Mouse (Mus musculus): ENCODE results near the gene Gk5. TPM values are rescaled to one million over a fixed set of nuclear protein-coding genes. Genes with fewer than 3 reads are reported as not detected.

Gk5 gene
- polyA plus RNA-seq, 1 experiment = 5.7 TPM

DNA sequence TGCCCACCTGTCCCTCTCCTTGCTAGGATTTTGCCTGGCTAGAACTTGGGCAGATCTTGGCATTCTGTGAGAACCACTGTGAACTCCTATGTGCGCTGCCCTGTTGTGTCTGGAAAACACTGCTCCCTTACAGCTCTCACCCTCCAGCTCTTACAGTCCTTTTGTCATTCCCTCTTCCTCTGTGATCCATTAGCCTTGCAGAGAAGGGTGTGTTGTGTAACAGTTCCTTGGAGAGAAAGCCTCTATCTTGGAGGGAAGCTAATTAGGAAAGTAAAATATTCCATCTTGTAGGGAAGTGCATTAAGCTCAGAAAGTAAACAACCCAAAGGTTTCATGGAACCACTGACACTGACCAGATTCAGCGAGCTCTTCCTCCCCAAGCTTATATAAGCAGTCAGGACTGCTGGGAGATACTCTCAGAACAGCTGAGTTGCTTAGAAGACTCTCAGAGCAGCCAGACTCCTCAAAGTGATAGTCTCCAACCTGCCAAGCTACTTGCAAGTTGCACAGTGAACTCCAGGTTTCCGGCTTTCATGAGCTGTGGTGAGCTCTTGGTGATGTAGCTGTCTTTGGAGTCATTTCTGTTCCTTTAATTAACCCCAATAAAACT, 94.0 kb downstream of the Gk5 start:
- no peaks in the 10 kb centered on the region for H3K4me1 ChIP-seq (ENCODE audit: control insufficient read depth, insufficient read depth, low read length)
- no peak overlapping the region for H3K4me3 ChIP-seq (ENCODE audit: insufficient read depth, low read length)
- H3K27ac ChIP-seq (ENCODE audit: insufficient read depth, low read length) = no peak overlapping the region
- no peak for TF ChIP-seq POLR2A (IDR thresholded peaks at IDR 0.05; ENCODE audit: low read depth, low read length)
- TF ChIP-seq CTCF (IDR thresholded peaks at IDR 0.05; ENCODE audit: borderline replicate concordance, insufficient read depth, low read length) = no peak

DNA sequence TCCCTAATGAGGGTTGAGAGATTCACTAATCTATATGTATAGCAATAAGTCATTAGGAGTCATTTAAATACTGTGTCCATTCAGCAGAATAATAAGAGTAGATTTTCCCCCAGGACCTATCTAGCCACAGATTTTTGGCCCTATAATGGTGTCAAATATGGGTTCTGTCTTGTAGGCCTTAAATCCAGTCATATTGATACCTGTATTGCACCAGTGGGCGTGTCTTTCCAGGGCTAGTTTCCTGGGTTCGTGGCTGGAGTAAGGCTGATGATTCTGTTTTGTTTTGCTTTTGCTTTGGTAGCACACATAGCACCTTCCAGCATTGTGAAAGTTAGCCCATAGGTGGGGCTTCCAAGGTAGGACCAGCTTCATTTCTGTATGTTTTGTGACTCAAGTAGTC, 95.0 kb downstream of the Gk5 start:
- no peaks in the 10 kb centered on the region for H3K4me1 ChIP-seq (ENCODE audit: control insufficient read depth, insufficient read depth, low read length)
- H3K27ac ChIP-seq (ENCODE audit: insufficient read depth, low read length) = no peak overlapping the region
- no peak overlapping the region for H3K4me3 ChIP-seq (ENCODE audit: insufficient read depth, low read length)
- TF ChIP-seq CTCF (IDR thresholded peaks at IDR 0.05; ENCODE audit: borderline replicate concordance, insufficient read depth, low read length) = no peak
- TF ChIP-seq POLR2A (IDR thresholded peaks at IDR 0.05; ENCODE audit: low read depth, low read length) = no peak

GRCm38 (mm10) chr9:96217299-96217698, 98.1 kb downstream of the Gk5 start:
- Histone ChIP-seq H3K4me3 (ENCODE audit: insufficient read depth, low read length) (no peak overlapping the region), H3K4me1 (ENCODE audit: control insufficient read depth, insufficient read depth, low read length) (no peaks in the 10 kb centered on the region)
- no peak for TF ChIP-seq CTCF (IDR thresholded peaks at IDR 0.05; ENCODE audit: borderline replicate concordance, insufficient read depth, low read length)
- TF ChIP-seq POLR2A (IDR thresholded peaks at IDR 0.05; ENCODE audit: low read depth, low read length) = no peak

DNA sequence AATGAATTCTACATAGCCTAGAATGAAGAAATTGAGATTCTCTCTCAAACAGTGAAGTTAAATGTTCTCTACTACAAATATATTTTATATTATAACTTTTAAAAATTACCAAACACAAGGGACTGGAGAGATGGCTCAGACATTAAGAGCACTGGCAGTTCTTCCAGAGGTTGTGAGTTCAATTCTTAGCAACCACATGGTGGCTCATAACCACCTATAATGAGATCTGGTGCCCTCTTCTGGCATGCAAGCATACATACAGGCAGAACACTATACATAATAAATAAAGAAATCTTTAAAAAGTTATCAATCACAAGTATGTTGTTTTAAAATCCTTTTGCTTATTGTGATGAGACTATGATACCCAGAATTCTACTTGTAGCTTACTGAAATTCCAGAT, 98.6 kb downstream of the Gk5 start:
- no peaks in the 10 kb centered on the region for H3K4me1 ChIP-seq (ENCODE audit: control insufficient read depth, insufficient read depth, low read length)
- TF ChIP-seq POLR2A (IDR thresholded peaks at IDR 0.05; ENCODE audit: low read depth, low read length) = no peak
- no peak for TF ChIP-seq CTCF (IDR thresholded peaks at IDR 0.05; ENCODE audit: borderline replicate concordance, insufficient read depth, low read length)
- no peak overlapping the region for H3K27ac ChIP-seq (ENCODE audit: insufficient read depth, low read length)
- H3K4me3 ChIP-seq (ENCODE audit: insufficient read depth, low read length) = no peak overlapping the region

More at GRCm38 (mm10) chr9:96217299-96217698, 98.1 kb downstream of the Gk5 start:
- no peak overlapping the region for H3K27ac ChIP-seq (ENCODE audit: insufficient read depth, low read length)

- TF ChIP-seq POLR2A (IDR thresholded peaks at IDR 0.05; ENCODE audit: low read depth, low read length) (no peak), CTCF (IDR thresholded peaks at IDR 0.05; ENCODE audit: borderline replicate concordance, insufficient read depth, low read length) (no peak)
- Histone ChIP-seq H3K27ac (ENCODE audit: insufficient read depth, low read length) (no peak overlapping the region), H3K4me3 (ENCODE audit: insufficient read depth, low read length) (no peak overlapping the region), H3K4me1 (ENCODE audit: control insufficient read depth, insufficient read depth, low read length) (no peaks in the 10 kb centered on the region)
These were observed 100.0 kb downstream of the Gk5 start for GRCm38 (mm10) chr9:96219114-96219669.

- Histone ChIP-seq H3K27ac (ENCODE audit: insufficient read depth, low read length) (no peak overlapping the region), H3K4me3 (ENCODE audit: insufficient read depth, low read length) (no peak overlapping the region)
- TF ChIP-seq CTCF (IDR thresholded peaks at IDR 0.05; ENCODE audit: borderline replicate concordance, insufficient read depth, low read length) = no peak
- no peak for TF ChIP-seq POLR2A (IDR thresholded peaks at IDR 0.05; ENCODE audit: low read depth, low read length)
These were observed 101.3 kb downstream of the Gk5 start for GRCm38 (mm10) chr9:96220419-96220818.

DNA sequence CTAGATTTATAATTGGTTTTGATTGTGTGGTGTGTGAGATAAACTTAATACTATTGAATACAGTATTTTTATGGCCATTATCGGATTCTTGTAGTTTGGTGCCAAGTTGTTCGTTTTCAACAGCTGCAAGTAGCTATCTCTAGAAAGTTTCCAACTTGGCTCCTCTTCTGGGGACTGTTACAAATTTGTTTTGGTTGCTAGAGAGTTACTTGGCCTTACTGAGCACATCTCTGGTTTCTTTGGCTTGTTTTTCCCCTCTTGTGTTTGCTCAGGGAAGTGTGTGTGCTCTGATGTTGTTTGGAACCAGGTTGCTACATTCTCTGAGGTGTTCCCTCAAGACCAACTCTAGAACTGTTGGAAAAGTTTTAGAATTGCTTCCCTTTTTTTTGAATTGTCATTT, 104.1 kb downstream of the Gk5 start:
- H3K4me3 ChIP-seq (ENCODE audit: insufficient read depth, low read length) = no peak overlapping the region

More at GRCm38 (mm10) chr9:96220419-96220818, 101.3 kb downstream of the Gk5 start:
- H3K4me1 ChIP-seq (ENCODE audit: control insufficient read depth, insufficient read depth, low read length) = no peaks in the 10 kb centered on the region

DNA sequence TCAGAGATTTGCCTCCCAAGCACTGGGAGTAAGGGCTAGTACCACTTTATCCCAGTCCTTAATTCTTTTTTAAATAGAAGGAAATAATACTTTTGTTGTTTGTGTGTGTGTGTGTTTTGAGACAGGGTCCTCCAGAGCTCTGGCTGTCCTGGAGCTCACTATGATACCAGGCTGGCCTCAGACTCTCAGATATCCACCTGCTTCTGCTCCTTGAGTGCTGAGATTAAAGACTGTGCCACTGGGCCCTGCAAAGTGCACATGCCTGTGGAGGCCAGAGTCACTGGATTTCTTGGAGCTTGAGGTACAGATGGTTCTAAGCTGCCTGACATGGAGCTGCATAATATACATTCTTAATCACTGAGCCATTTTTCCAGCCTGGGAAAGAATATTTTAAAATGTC, 109.1 kb downstream of the Gk5 start:
- Histone ChIP-seq H3K4me3 (ENCODE audit: insufficient read depth, low read length) (no peak overlapping the region), H3K27ac (ENCODE audit: insufficient read depth, low read length) (no peak overlapping the region), H3K4me1 (ENCODE audit: control insufficient read depth, insufficient read depth, low read length) (peaks cover 4% of the 10 kb centered on the region; the same call in 1 of the 2 replicates)
- TF ChIP-seq POLR2A (IDR thresholded peaks at IDR 0.05; ENCODE audit: low read depth, low read length) = no peak
- no peak for TF ChIP-seq CTCF (IDR thresholded peaks at IDR 0.05; ENCODE audit: borderline replicate concordance, insufficient read depth, low read length)

More for the DNA sequence above, 104.1 kb downstream of the Gk5 start:
- no peaks in the 10 kb centered on the region for H3K4me1 ChIP-seq (ENCODE audit: control insufficient read depth, insufficient read depth, low read length)
- TF ChIP-seq CTCF (IDR thresholded peaks at IDR 0.05; ENCODE audit: borderline replicate concordance, insufficient read depth, low read length) (no peak), POLR2A (IDR thresholded peaks at IDR 0.05; ENCODE audit: low read depth, low read length) (no peak)
- H3K27ac ChIP-seq (ENCODE audit: insufficient read depth, low read length) = no peak overlapping the region

DNA sequence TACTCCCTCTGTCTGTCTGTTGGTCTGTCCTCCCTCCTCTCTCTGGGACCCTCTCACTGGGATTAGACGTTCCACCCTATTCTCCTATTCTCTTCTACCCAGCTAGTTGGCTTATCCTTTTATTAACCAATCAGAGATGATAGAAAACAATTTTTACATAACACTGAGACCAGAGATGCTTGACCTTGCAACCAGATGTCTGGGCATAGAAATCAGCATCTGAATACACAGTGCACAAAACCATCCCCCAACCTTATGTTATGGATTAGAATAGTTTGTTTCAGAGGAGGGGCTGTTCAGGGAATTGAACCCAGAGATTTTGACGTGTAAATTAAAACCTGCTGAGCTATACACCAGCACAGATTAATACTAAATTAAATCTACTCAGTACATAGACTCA, 111.1 kb downstream of the Gk5 start:
- Histone ChIP-seq H3K4me1 (ENCODE audit: control insufficient read depth, insufficient read depth, low read length) (peaks cover 7% of the 10 kb centered on the region; the same call in 1 of the 2 replicates), H3K4me3 (ENCODE audit: insufficient read depth, low read length) (no peak overlapping the region), H3K27ac (ENCODE audit: insufficient read depth, low read length) (no peak overlapping the region)
- TF ChIP-seq POLR2A (IDR thresholded peaks at IDR 0.05; ENCODE audit: low read depth, low read length) (no peak), CTCF (IDR thresholded peaks at IDR 0.05; ENCODE audit: borderline replicate concordance, insufficient read depth, low read length) (no peak)

Other genes starting within 250 kb of the Gk5 start
- gene Xrn1, start 164.6 kb upstream of the Gk5 start, polyA plus RNA-seq (2011; ENCODE audit: insufficient read length, low read depth, missing spikeins) = 28.6 and 30.9 TPM in 2 replicates
- gene Tfdp2, start 76.9 kb downstream of the Gk5 start, polyA plus RNA-seq (2011; ENCODE audit: insufficient read length, low read depth, missing spikeins) = 24.6 and 29.6 TPM in 2 replicates
- 102 and 128 TPM in 2 replicates for gene Atp1b3, start 245.1 kb downstream of the Gk5 start, polyA plus RNA-seq (2011; ENCODE audit: insufficient read length, low read depth, missing spikeins)

Data from embryonic fibroblast, embryonic 13.5 days (primary cell).